Mouse (Mus musculus): ENCODE measurements around the gene Unk.

DNA sequence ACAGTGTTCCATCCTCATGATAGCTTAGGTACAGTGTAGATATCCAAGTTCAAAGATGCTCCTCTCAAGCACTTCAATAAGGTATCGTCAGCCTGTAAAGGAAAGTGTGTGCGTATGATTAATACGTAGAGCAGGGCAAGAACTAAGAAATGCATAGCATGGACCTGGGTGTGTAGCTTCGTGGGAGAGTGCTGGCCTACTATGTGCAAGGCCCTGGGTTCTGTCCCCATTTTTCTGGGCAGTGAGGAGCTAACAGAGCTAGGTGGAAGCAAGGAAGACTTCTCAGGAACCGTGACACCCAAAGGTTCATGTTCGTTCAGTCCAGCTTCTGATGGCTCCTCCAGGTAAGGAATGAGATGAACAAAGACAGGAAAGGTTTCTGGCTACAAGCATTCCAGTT, 15.1 kb downstream of the Unk start:
- no peak for TF ChIP-seq CTCF (IDR thresholded peaks at IDR 0.05; ENCODE audit: control insufficient read depth, insufficient read depth, insufficient read length)
- no peak for TF ChIP-seq USF1 (IDR thresholded peaks at IDR 0.05; ENCODE audit: low read depth)
- no peak for TF ChIP-seq FOSL1 (IDR thresholded peaks at IDR 0.05; ENCODE audit: insufficient read depth, low read length, poor library complexity, severe bottlenecking)
- TF ChIP-seq MAX (IDR thresholded peaks at IDR 0.05): no peak
- no peak for TF ChIP-seq MYOG (IDR thresholded peaks at IDR 0.05; ENCODE audit: control insufficient read depth, extremely low read depth, insufficient read length)

All from C2C12 (cell line).